Mouse (Mus musculus) megakaryocyte, embryonic 14.5 days (primary cell): ENCODE measurements around the gene Pin1rt1. TPM values are rescaled to one million over a fixed set of nuclear protein-coding genes. Genes with fewer than 3 reads are reported as not detected.

ENCODE experiments used
- H3K27me3 ChIP-seq: replicated peaks from 2 replicates; pipeline ENCODE3; 2012; ENCODE audit warnings: inconsistent platforms
- H3K36me3 ChIP-seq: replicated peaks from 2 replicates; pipeline ENCODE3; 2012; ENCODE audit warnings: low read length, inconsistent platforms, mixed read lengths
- H3K4me1 ChIP-seq: 2 replicates; pipeline ENCODE4 v1.6.1; 2012; ENCODE audit warnings: inconsistent platforms
- H3K4me3 ChIP-seq: replicated peaks from 2 replicates; pipeline ENCODE3; 2012; ENCODE audit warnings: moderate library complexity, mild to moderate bottlenecking, inconsistent platforms
- H3K9me3 ChIP-seq: 2 replicates; pipeline ENCODE4 v1.6.1; 2012; ENCODE audit warnings: inconsistent platforms
- FLI1 ChIP-seq: IDR thresholded peaks from 2 replicates; pipeline ENCODE4 v1.6.1; 2012; ENCODE audit warnings: low read length, inconsistent platforms, mixed read lengths
- GATA1 ChIP-seq: IDR thresholded peaks from 3 replicates; pipeline ENCODE4 v1.6.1; 2012; ENCODE audit warnings: mixed read lengths, low read length, inconsistent platforms, borderline replicate concordance
- polyA plus RNA-seq: library from polyadenylated mRNA; stranded (reverse); fragments of >175 nt; gene quantifications from 2 replicates; pipeline ENCODE4 v1.2.3, GENCODE M21; 2012; ENCODE audit warnings: low replicate concordance; ENCODE audit not compliant: insufficient read depth

Gene Pin1rt1
- 0.20 TPM in 1 of 2 replicates, not detected in the other for polyA plus RNA-seq

GRCm38 (mm10) chr2:104716279-104716678, at the start of gene Pin1rt1:
Gene Pin1rt1, minus strand, starts transcription at chr2:104716379.
- H3K4me1 ChIP-seq, result peaks cover 43% of the 10 kb centered on the region
- no peaks in the 10 kb centered on the region for H3K9me3 ChIP-seq
- peak within 1 kb of the TSS; percentile 34 for H3K4me3 ChIP-seq
- H3K27me3 ChIP-seq, result no peaks in the 10 kb centered on the region
- TF ChIP-seq FLI1, result no peak
- TF ChIP-seq GATA1, result no peak
- H3K36me3 ChIP-seq, result peaks cover 2% of the 10 kb centered on the region

DNA sequence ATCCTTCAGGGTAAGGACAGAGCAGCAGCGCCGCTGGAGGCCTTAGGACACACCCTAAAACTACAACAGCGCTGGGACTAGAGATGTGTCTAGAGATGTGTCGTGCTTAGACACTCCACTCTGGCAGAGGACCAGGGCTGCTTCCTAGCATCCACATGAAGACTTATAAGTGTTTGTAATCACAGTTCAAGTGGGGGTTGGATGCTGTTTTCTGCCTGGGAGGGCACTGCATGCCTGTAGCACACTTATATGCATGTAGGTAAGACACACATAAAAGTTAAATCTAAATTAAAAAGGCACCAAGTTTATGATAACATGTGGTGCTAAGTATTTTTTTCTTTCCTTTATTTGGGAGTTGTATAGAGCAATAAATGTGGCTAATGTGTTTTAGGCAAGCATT, 47.8 kb upstream of the Pin1rt1 start:
- TF ChIP-seq FLI1, result no peak
- no peak for TF ChIP-seq GATA1
- Histone ChIP-seq H3K27me3 (no peaks in the 10 kb centered on the region), H3K36me3 (peaks cover 2% of the 10 kb centered on the region), H3K4me3 (no peak overlapping the region), H3K9me3 (no peaks in the 10 kb centered on the region), H3K4me1 (no peaks in the 10 kb centered on the region; the same call in 1 of the 2 replicates)

DNA sequence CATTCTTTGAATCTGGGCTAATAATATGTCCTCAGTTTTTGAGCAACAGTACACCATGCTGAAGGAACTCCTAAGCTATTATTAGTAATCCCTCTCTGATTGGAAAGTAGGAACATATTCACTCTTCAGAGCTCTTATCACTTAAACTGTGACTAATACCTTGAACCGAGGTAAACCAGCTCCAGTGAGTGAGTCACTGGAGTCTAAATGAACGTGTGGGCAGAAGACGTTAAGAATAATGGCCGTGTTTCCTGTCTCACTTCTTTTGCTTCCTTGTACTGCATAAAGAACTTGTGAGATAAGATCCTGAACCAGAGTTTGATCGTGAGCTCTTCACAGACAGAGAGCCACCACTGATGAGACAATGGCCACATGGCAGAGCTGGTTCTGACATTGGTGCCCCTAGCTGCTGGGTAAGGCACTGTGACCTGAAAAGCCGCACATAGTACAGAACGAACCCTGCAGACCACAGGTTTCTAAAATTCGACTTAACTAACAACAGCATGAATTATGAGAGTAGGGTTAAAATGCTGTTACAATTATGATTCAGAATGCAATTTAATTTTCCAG, 47.0 kb upstream of the Pin1rt1 start:
- TF ChIP-seq GATA1 (no peak), FLI1 (no peak)

DNA sequence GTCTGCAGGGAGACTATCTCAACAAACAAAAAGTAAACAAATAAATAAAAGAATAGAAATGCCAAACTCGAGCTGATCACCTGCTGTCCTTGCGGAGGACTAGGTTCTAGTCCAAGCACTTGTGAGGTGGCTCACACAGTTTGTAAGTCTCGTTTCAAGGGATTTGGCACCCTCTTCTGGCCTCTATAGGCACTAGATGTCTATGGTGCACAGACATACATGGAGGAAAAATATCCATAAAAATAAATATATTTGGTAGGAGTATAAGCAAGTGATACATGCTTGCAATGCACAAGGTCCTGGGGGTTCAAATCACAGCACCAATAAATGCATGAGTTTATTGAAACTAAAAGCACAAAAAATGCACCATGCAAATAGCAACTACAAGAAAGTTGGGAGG, 34.4 kb upstream of the Pin1rt1 start:
- Histone ChIP-seq H3K9me3 (no peaks in the 10 kb centered on the region), H3K27me3 (no peaks in the 10 kb centered on the region), H3K4me3 (no peak overlapping the region), H3K36me3 (no peaks in the 10 kb centered on the region), H3K4me1 (peaks cover 5% of the 10 kb centered on the region)
- no peak for TF ChIP-seq GATA1

More for the DNA sequence above, 47.0 kb upstream of the Pin1rt1 start:
- Histone ChIP-seq H3K9me3 (no peaks in the 10 kb centered on the region), H3K27me3 (no peaks in the 10 kb centered on the region), H3K4me3 (no peak overlapping the region), H3K36me3 (no peaks in the 10 kb centered on the region), H3K4me1 (no peaks in the 10 kb centered on the region; the same call in 1 of the 2 replicates)

DNA sequence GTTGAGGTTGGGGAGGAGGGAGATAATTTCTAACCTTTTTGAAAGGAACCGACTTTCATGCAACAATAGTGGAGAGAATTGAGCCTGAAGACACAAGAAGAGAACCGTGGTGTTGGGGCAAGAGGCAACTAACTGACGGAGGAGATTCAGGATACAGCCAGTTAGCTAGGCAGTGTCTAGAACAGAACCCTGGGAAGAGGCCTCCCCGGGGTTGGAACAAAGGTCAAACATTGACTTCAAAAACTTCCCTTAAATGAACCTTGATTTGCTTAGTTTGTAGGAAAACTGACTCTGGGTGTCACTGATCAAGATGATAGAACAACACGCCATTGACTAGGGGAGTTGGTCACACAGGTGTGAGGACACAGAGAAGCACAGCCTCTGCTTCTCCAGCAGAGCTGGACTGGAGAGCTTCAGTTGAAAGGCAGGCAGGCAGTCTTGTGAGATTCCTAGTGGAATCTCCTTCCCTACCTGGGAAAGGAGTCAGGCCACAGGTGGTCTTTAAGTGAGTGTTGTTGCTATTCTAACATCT, 32.5 kb upstream of the Pin1rt1 start:
- no peak overlapping the region for H3K4me3 ChIP-seq
- no peaks in the 10 kb centered on the region for H3K36me3 ChIP-seq

GRCm38 (mm10) chr2:104746251-104746650, 30.1 kb upstream of the Pin1rt1 start:
- TF ChIP-seq GATA1, result no peak
- no peak for TF ChIP-seq FLI1
- no peaks in the 10 kb centered on the region for H3K36me3 ChIP-seq
- H3K4me1 ChIP-seq, result peaks cover 23% of the 10 kb centered on the region
- H3K27me3 ChIP-seq, result peaks cover under 1% of the 10 kb centered on the region
- H3K9me3 ChIP-seq, result no peaks in the 10 kb centered on the region
- no peak overlapping the region for H3K4me3 ChIP-seq

More for the DNA sequence above, 32.5 kb upstream of the Pin1rt1 start:
- H3K9me3 ChIP-seq, result no peaks in the 10 kb centered on the region
- peaks cover 8% of the 10 kb centered on the region for H3K4me1 ChIP-seq
- TF ChIP-seq GATA1, result no peak
- no peak for TF ChIP-seq FLI1
- no peaks in the 10 kb centered on the region for H3K27me3 ChIP-seq

DNA sequence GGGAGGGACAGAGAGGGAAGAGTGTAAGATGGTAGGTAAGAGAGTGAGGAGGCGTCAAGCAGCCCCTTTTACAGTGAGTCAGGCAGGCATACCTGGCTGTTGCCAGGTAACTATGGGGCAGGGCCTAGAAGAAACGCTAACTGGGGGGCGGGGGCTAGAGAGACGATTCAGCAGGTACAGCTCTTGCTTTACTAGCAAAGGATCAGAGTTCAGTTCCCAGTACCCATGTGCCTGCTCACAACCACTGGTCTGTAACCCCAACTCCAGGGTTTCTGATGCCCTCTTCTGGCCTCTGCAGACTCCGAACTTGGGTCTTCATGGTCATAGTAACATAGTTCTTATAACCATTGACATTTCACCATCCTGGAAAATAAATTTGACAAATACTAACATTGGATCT, 27.8 kb upstream of the Pin1rt1 start:
- Histone ChIP-seq H3K27me3 (peaks cover 6% of the 10 kb centered on the region), H3K4me1 (peaks cover 35% of the 10 kb centered on the region), H3K36me3 (no peaks in the 10 kb centered on the region), H3K9me3 (no peaks in the 10 kb centered on the region), H3K4me3 (no peak overlapping the region)
- TF ChIP-seq GATA1 (no peak), FLI1 (no peak)

GRCm38 (mm10) chr2:104743160-104743559, 27.0 kb upstream of the Pin1rt1 start:
- Histone ChIP-seq H3K9me3 (no peaks in the 10 kb centered on the region), H3K36me3 (no peaks in the 10 kb centered on the region), H3K27me3 (peaks cover 8% of the 10 kb centered on the region), H3K4me3 (peak overlapping the region; percentile 94), H3K4me1 (peaks cover 35% of the 10 kb centered on the region)
- TF ChIP-seq GATA1, result no peak
- no peak for TF ChIP-seq FLI1

DNA sequence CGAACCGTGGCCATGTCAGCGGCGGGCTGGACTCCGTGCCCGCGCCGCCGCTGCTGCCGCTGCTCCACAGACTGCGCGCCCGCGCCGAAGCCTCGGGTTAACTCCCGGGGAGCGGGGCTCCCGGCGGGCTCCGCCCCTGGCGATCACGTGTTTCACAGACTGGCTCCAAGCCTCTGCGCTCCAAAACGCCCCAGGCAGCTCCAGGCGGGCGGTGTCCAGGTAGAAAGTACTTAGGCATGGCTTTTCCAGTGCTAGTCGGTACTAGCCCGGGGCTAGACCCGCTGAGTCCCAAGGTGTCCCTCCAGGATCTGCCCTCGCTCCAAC, 26.5 kb upstream of the Pin1rt1 start, which contains the start of gene Depdc7:
Gene Depdc7 (minus strand): TSS at position 138 of the 324 bp plus-strand sequence.
- H3K4me3 ChIP-seq, result peak within 1 kb of the TSS; percentile 94
- no peak for TF ChIP-seq FLI1
- TF ChIP-seq GATA1, result no peak
- H3K27me3 ChIP-seq, result peaks cover 8% of the 10 kb centered on the region
- H3K36me3 ChIP-seq, result no peaks in the 10 kb centered on the region
- peaks cover 35% of the 10 kb centered on the region for H3K4me1 ChIP-seq
- no peaks in the 10 kb centered on the region for H3K9me3 ChIP-seq

GRCm38 (mm10) chr2:104741896-104742740, 25.9 kb upstream of the Pin1rt1 start:
- TF ChIP-seq FLI1 (no peak), GATA1 (no peak)
- Histone ChIP-seq H3K27me3 (peaks cover 8% of the 10 kb centered on the region), H3K36me3 (no peaks in the 10 kb centered on the region), H3K4me1 (peaks cover 35% of the 10 kb centered on the region), H3K9me3 (no peaks in the 10 kb centered on the region), H3K4me3 (peak overlapping the region; percentile 94)
